Mouse (Mus musculus): ENCODE results near the gene Rbm26. TPM values are rescaled to one million over a fixed set of nuclear protein-coding genes. Genes with fewer than 3 reads are reported as not detected.

Rbm26 gene
- polyA plus RNA-seq, 1 experiment from 2014 or later = 33.3 TPM

DNA sequence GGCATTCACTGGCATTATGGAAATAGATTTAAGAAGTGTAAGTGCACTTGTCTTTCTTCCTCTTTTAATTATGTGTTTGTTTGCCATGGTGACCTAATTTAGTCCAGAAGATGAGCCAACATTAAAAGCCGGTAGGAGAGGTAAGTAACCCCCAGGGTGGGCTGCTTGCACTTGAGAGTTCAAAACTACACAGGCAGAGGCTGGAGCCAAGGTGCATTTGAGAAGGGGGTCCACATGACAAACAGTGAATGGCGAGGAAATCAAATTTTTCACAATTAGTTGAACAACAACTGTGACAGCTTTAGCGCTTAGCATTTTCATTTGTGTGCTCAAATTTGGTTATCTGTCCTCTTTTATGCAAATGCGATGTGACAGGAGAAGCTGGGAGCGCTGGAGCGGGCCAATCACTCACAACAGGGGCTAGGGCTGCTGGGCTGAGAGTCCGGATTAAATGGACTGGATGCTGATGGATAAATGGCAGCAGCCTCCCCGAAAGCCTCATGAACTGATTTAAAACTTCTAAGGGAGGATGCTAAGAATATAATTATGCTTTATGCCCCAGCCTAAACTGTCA, 92.3 kb downstream of the Rbm26 start:
- H3K4me3 ChIP-seq = no peak overlapping the region
- no peaks in the 10 kb centered on the region for H3K9me3 ChIP-seq
- 20% methylated on average over 8 of the region's 8 CpGs for WGBS
- H3K9ac ChIP-seq = no peak overlapping the region
- H3K4me1 ChIP-seq = 0 out of 2 replicates have a peak, but pooled peaks cover 3% of the 10 kb centered on the region
- no peaks in the 10 kb centered on the region for H3K27me3 ChIP-seq (replicated peaks)
- ATAC-seq (replicated peaks) = peak; percentile 56; the same call in 1 of the 2 replicates
- H3K4me2 ChIP-seq = no peak overlapping the region
- H3K27ac ChIP-seq = no peak overlapping the region
- no peaks in the 10 kb centered on the region for H3K36me3 ChIP-seq (replicated peaks)

GRCm38 (mm10) chr14:105084106-105084505, 93.0 kb downstream of the Rbm26 start:
- no peak for ATAC-seq (replicated peaks)
- no peaks in the 10 kb centered on the region for H3K36me3 ChIP-seq (replicated peaks)
- 83% methylated on average over 11 of the region's 11 CpGs for WGBS
- H3K4me3 ChIP-seq = no peak overlapping the region
- no peaks in the 10 kb centered on the region for H3K9me3 ChIP-seq
- 0 out of 2 replicates have a peak, but pooled peaks cover 3% of the 10 kb centered on the region for H3K4me1 ChIP-seq
- no peaks in the 10 kb centered on the region for H3K27me3 ChIP-seq (replicated peaks)
- no peak overlapping the region for H3K27ac ChIP-seq
- H3K9ac ChIP-seq = no peak overlapping the region
- no peak overlapping the region for H3K4me2 ChIP-seq

DNA sequence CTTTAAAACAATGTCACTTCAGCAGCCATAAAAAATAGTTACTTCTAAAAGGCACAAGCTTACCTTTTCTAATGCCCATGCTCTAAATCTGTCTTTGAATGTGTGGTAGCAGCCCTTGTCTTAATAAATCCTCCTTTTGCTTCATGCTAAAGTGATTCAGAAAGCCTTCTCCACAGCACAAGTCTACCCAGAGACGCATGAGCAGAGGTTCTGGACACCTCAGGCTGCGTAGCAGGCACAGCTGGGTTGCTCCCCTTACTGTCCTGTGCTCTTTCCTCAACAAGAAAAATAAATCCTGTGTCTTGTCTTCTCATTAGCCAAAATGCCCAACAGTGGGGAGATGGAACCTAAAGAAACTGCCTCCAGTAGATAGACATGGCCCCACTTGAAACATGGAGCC, 102.4 kb downstream of the Rbm26 start:
- H3K4me3 ChIP-seq = no peak overlapping the region
- no peak overlapping the region for H3K4me2 ChIP-seq
- 93% methylated on average over 2 of the region's 2 CpGs for WGBS
- H3K9me3 ChIP-seq = no peaks in the 10 kb centered on the region
- H3K9ac ChIP-seq = no peak overlapping the region
- H3K27me3 ChIP-seq (replicated peaks) = no peaks in the 10 kb centered on the region
- no peaks in the 10 kb centered on the region for H3K36me3 ChIP-seq (replicated peaks)
- no peak overlapping the region for H3K27ac ChIP-seq
- ATAC-seq (replicated peaks) = no peak
- H3K4me1 ChIP-seq = peaks cover 4% of the 10 kb centered on the region; the same call in 1 of the 2 replicates

DNA sequence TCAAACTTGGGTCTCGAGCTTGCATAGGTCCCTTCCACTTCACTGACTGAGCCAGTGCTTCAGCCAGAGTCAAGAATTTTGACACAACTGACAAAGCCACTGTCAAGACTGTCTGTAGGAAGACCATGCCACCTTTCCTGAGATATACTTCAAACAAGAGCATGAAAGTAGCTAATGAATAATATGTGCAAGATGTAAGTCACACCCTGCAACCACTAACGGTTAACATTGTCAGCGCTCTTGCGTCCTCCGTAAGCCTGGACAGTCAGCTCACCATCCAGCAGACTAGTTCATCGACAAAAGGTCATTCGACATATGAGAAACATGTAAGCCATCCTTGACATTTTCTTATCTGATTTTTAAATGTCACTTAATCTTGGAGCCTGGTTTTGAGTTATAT, 102.8 kb downstream of the Rbm26 start:
- no peak for ATAC-seq (replicated peaks)
- no peaks in the 10 kb centered on the region for H3K9me3 ChIP-seq
- no peaks in the 10 kb centered on the region for H3K36me3 ChIP-seq (replicated peaks)

DNA sequence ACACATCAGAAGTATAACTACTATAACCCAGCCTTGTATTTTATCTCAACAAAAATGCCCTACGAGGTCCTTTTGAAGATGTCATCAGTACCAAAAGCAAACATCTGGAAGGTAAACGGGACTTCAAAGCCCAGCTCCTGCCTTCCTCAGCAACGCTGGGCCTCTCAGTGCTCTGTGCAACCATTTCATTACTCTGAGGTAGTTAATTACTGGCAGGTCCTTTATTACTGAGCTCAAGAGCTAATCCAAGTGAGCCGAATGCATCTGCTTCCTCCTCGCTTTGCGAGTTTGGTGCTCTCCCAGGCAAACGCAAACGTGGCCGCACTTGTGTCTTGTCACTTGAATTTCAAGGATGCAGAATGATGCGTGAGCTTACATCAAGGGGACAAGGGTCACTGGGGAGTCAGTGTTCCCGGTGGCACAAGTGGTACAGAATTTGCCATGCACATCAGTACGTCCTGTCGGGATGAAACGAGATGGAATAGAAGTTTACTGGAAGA, 106.1 kb downstream of the Rbm26 start:
- 43% methylated on average over 14 of the region's 14 CpGs for WGBS
- Histone ChIP-seq H3K27me3 (replicated peaks) (no peaks in the 10 kb centered on the region), H3K4me1 (peaks cover 4% of the 10 kb centered on the region; the same call in 1 of the 2 replicates), H3K4me2 (no peak overlapping the region), H3K9me3 (no peaks in the 10 kb centered on the region), H3K27ac (no peak overlapping the region), H3K9ac (no peak overlapping the region), H3K36me3 (replicated peaks) (no peaks in the 10 kb centered on the region), H3K4me3 (no peak overlapping the region)
- no peak; the same call in 1 of the 2 replicates for ATAC-seq (replicated peaks)

More for the DNA sequence above, 102.8 kb downstream of the Rbm26 start:
- Histone ChIP-seq H3K9ac (no peak overlapping the region), H3K27me3 (replicated peaks) (no peaks in the 10 kb centered on the region), H3K4me2 (no peak overlapping the region), H3K4me3 (no peak overlapping the region), H3K4me1 (peaks cover 4% of the 10 kb centered on the region; the same call in 1 of the 2 replicates), H3K27ac (no peak overlapping the region)
- 86% methylated on average over 7 of the region's 7 CpGs for WGBS

- no peak; the same call in 1 of the 2 replicates for ATAC-seq (replicated peaks)
- WGBS = 58% methylated on average over 11 of the region's 11 CpGs
These were observed 106.7 kb downstream of the Rbm26 start for GRCm38 (mm10) chr14:105070258-105071009.

DNA sequence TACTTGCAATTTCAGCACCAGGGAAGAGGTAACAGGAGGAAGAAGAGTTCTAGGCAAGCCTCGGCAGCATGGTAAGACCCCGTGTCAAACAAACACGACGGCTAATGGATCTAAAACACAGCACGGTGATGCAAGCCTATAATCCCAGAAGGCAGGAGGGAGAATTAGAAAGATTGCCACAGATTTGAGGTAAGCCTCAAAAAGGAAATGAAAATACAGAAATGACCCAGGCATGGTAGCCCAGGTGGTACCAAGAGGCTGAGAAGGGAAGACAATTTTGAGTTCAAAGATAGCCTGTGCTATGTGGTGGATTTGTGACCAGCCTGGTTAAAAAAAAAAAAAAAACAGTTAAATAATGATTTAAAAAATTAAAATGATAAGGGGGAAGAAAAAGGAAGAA, 109.1 kb downstream of the Rbm26 start:
- 82% methylated on average over 5 of the region's 5 CpGs for WGBS
- H3K9ac ChIP-seq = no peak overlapping the region
- H3K27ac ChIP-seq = no peak overlapping the region
- no peaks in the 10 kb centered on the region for H3K27me3 ChIP-seq (replicated peaks)
- no peaks in the 10 kb centered on the region for H3K36me3 ChIP-seq (replicated peaks)
- H3K4me2 ChIP-seq = no peak overlapping the region
- H3K4me3 ChIP-seq = no peak overlapping the region
- no peak for ATAC-seq (replicated peaks)
- H3K9me3 ChIP-seq = no peaks in the 10 kb centered on the region
- peaks cover 4% of the 10 kb centered on the region; the same call in 1 of the 2 replicates for H3K4me1 ChIP-seq

More at GRCm38 (mm10) chr14:105070258-105071009, 106.7 kb downstream of the Rbm26 start:
- Histone ChIP-seq H3K9me3 (no peaks in the 10 kb centered on the region), H3K27ac (no peak overlapping the region), H3K36me3 (replicated peaks) (no peaks in the 10 kb centered on the region), H3K9ac (no peak overlapping the region), H3K4me2 (no peak overlapping the region), H3K4me1 (peaks cover 4% of the 10 kb centered on the region; the same call in 1 of the 2 replicates), H3K4me3 (no peak overlapping the region), H3K27me3 (replicated peaks) (no peaks in the 10 kb centered on the region)

DNA sequence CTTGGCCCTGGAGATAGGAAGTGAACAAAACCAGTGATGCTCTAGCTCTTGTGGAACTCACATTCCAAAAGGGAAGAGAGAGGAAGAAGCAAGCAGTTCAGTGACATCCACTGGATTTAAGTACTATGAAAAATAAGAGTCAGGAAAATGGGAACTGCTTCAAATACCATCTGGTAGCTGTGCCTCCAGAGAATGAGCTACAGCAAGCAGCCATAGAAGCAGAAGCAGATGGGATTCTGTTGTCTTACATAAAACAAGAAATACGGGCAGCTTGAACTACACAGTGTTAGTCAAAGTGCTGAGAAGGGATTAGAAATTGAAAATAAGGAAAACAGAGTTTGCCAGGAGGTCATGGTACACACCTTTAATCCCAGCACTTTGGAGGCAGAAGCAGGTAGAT, 112.9 kb downstream of the Rbm26 start:
- H3K4me1 ChIP-seq = no peaks in the 10 kb centered on the region
- H3K9me3 ChIP-seq = no peaks in the 10 kb centered on the region
- no peak overlapping the region for H3K4me3 ChIP-seq
- no peaks in the 10 kb centered on the region for H3K36me3 ChIP-seq (replicated peaks)
- no peak overlapping the region for H3K27ac ChIP-seq
- H3K9ac ChIP-seq = no peak overlapping the region
- no peak for ATAC-seq (replicated peaks)
- H3K4me2 ChIP-seq = no peak overlapping the region
- WGBS = 81% methylated on average over 1 of the region's 1 CpGs
- no peaks in the 10 kb centered on the region for H3K27me3 ChIP-seq (replicated peaks)

- no peak for ATAC-seq (replicated peaks)
- WGBS = 85% methylated on average over 2 of the region's 2 CpGs
These were observed 115.9 kb downstream of the Rbm26 start for GRCm38 (mm10) chr14:105061230-105061629.

GRCm38 (mm10) chr14:105057934-105058333, 119.2 kb downstream of the Rbm26 start:
- H3K4me1 ChIP-seq = no peaks in the 10 kb centered on the region
- no peaks in the 10 kb centered on the region for H3K27me3 ChIP-seq (replicated peaks)
- no peaks in the 10 kb centered on the region for H3K9me3 ChIP-seq
- no peak for ATAC-seq (replicated peaks)
- no peak overlapping the region for H3K9ac ChIP-seq
- no peak overlapping the region for H3K27ac ChIP-seq
- H3K4me3 ChIP-seq = no peak overlapping the region
- H3K36me3 ChIP-seq (replicated peaks) = no peaks in the 10 kb centered on the region
- no peak overlapping the region for H3K4me2 ChIP-seq

More at GRCm38 (mm10) chr14:105061230-105061629, 115.9 kb downstream of the Rbm26 start:
- Histone ChIP-seq H3K9ac (no peak overlapping the region), H3K36me3 (replicated peaks) (no peaks in the 10 kb centered on the region), H3K27ac (no peak overlapping the region), H3K9me3 (no peaks in the 10 kb centered on the region), H3K4me2 (no peak overlapping the region), H3K4me3 (no peak overlapping the region), H3K4me1 (no peaks in the 10 kb centered on the region), H3K27me3 (replicated peaks) (no peaks in the 10 kb centered on the region)

Data from midbrain, embryonic 15.5 days (tissue).